Mouse (Mus musculus) hindbrain, embryonic 13.5 days (tissue): Measurements from ENCODE around the gene Fsd1l. TPM values are rescaled to one million over a fixed set of nuclear protein-coding genes. Genes with fewer than 3 reads are reported as not detected.

Experiments
- ATAC-seq: fragments of 200-750 bp; cut with Nextera tagmentation; 2 replicates; pipeline ENCODE4 v1.8.0; 2017; ENCODE audit warnings: moderate TSS enrichment; ENCODE audit not compliant: low FRiP score
- H3K27ac ChIP-seq: fragments of 300-500 bp; sonication (generic); 2 replicates; pipeline ENCODE4 v1.5.1; 2015; ENCODE audit warnings: inconsistent platforms, mild to moderate bottlenecking, moderate library complexity
- H3K27me3 ChIP-seq: fragments of 300-500 bp; sonication (generic); 2 replicates; pipeline ENCODE4 v1.6.1; 2015; ENCODE audit warnings: mild to moderate bottlenecking, inconsistent platforms
- H3K36me3 ChIP-seq: fragments of 300-500 bp; sonication (generic); 2 replicates; pipeline ENCODE4 v1.6.1; 2015; ENCODE audit warnings: mild to moderate bottlenecking, inconsistent platforms
- H3K4me1 ChIP-seq: fragments of 300-500 bp; sonication (generic); replicated peaks from 2 replicates; pipeline ENCODE4 v1.6.1; 2015; ENCODE audit warnings: inconsistent platforms
- H3K4me2 ChIP-seq: fragments of 300-500 bp; sonication (generic); 2 replicates; pipeline ENCODE4 v1.6.1; 2015; ENCODE audit warnings: inconsistent platforms, mild to moderate bottlenecking, moderate library complexity
- H3K4me3 ChIP-seq: fragments of 300-500 bp; sonication (generic); 2 replicates; pipeline ENCODE4 v1.5.1; 2015; ENCODE audit warnings: mild to moderate bottlenecking, inconsistent platforms
- H3K9ac ChIP-seq: fragments of 300-500 bp; sonication (generic); 2 replicates; pipeline ENCODE4 v1.6.1; 2015; ENCODE audit warnings: mild to moderate bottlenecking, inconsistent platforms
- H3K9me3 ChIP-seq: fragments of 300-500 bp; sonication (generic); 2 replicates; pipeline ENCODE4 v1.6.1; 2016; ENCODE audit warnings: inconsistent platforms
- WGBS: fragments of 180-500 bp; shearing (Covaris S2); methylation state at CpG from one replicate; pipeline ENCODE4 v1.1.7; 2015; 5-methylcytosine and 5-hydroxymethylcytosine counted together
- polyA plus RNA-seq: library from polyadenylated mRNA; unstranded; fragments of >200 nt; fragmentation: Nextera tagmentation; extraction: Ambion mirVana; gene quantifications from 2 replicates; pipeline ENCODE4 v1.2.1, GENCODE M21; 2015

Fsd1l gene
- polyA plus RNA-seq, 1 experiment from 2014 or later = 42.0 TPM

DNA sequence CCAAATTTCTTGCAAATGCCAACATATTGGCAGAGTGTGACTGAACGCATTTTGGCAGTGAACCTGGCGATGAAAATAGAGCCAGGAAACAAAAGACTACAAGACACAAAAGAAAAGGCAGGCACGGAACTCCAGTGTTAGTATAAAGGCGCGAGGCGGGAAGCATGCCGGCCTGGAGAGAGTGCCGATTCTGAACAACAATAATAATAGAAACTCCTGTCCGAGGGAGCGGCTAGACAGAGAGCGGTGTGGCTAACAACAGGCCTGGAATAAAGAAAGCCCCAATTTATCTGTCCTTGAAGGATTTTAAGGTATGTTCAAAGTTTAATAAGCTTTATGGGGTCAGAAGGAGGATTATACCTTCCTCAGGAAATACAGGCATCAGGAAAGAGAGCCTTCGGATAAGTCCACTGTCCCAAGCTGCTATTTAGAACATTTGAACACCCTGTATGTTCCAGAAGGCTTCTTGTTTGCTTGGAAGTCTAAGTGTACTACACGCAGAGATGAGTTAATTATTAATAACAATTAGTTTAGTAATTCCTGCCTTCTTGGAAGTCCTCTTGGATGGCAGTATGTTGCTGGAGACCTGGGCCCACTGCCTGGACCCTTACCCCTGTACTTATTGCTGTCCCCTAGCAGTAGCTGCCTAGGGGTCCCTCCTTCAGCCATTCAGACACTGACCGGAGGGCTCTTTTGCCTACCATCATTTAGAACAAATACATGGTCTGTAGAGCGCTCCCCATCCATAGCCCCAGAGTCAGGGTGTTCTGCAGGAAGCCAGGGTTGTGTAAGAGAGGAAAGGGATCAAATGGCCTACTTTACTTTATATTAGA lies 35.0 kb upstream of the Fsd1l start:
- Histone ChIP-seq H3K9ac (no peak overlapping the region), H3K4me3 (no peak overlapping the region), H3K27me3 (no peaks in the 10 kb centered on the region), H3K4me1 (peaks cover 10% of the 10 kb centered on the region; the same call in 1 of the 2 replicates), H3K36me3 (no peaks in the 10 kb centered on the region), H3K9me3 (no peaks in the 10 kb centered on the region), H3K4me2 (no peak overlapping the region), H3K27ac (no peak overlapping the region)
- WGBS = 54% methylated on average over 15 of the region's 15 CpGs
- ATAC-seq = no peak

DNA sequence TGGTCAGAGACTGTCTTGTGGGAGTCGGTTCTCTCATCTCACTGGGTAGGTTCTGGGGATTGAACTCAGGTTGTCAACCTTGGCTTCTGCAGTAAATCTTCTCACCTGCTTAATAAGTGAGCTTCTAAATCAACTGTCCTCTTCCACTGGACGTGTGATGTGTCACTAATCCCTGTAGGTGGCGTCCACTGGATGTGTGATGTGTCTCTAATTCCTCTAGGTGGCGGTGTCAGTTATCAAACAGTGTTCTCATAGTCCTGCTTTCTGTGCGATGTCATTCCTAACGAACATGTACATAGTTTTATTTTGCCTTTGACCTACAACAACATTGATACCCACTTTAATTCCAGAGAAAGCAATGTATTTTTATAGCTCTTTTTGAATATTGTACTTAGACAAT lies 30.8 kb upstream of the Fsd1l start:
- H3K4me3 ChIP-seq = no peak overlapping the region
- H3K9me3 ChIP-seq = no peaks in the 10 kb centered on the region
- H3K36me3 ChIP-seq = no peaks in the 10 kb centered on the region
- no peaks in the 10 kb centered on the region for H3K27me3 ChIP-seq
- no peaks in the 10 kb centered on the region for H3K4me1 ChIP-seq
- WGBS = 51% methylated on average over 6 of the region's 6 CpGs
- H3K4me2 ChIP-seq = no peak overlapping the region
- no peak overlapping the region for H3K9ac ChIP-seq
- H3K27ac ChIP-seq = no peak overlapping the region
- no peak for ATAC-seq

DNA sequence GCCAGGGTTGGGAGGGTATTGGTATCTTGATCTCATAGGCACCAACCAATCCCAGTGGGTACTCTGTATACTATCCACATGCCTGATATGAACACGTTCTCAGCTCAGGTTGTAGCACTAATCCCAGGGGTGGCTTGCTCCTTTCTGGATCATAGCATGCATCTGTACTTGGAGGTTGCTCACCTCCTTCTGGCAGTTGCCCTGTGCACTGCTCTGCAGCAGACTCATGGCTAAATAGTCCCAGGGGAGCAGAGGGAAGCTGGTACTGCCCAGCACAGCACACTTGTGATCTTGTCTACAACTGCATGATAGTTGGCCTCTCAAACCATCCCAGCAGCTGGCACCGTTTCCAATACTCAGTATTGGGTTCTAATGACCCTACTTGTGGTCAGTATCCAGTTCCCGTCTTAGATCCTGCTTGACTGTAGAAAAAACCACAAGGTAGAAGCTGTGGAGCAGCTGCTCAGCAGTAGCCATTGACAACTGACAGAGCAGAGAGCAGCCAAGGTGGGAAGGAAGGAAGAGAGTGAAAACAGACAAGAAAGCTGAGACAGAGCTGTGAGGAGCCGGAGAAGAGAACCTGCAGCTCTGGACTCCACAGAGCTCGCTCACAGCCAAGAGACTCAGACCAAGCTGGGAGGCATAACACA lies 16.6 kb upstream of the Fsd1l start:
- Histone ChIP-seq H3K27me3 (no peaks in the 10 kb centered on the region), H3K4me2 (no peak overlapping the region), H3K9ac (no peak overlapping the region), H3K4me3 (no peak overlapping the region), H3K9me3 (no peaks in the 10 kb centered on the region), H3K27ac (no peak overlapping the region), H3K4me1 (no peaks in the 10 kb centered on the region), H3K36me3 (no peaks in the 10 kb centered on the region)
- no peak for ATAC-seq
- WGBS = 93% methylated on average over 5 of the region's 5 CpGs

GRCm38 (mm10) chr4:53617968-53618367 lies 13.3 kb upstream of the Fsd1l start:
- Histone ChIP-seq H3K4me2 (no peak overlapping the region), H3K27me3 (0 out of 2 replicates have a peak, but pooled peaks cover 4% of the 10 kb centered on the region), H3K36me3 (no peaks in the 10 kb centered on the region), H3K27ac (no peak overlapping the region), H3K4me1 (no peaks in the 10 kb centered on the region), H3K9ac (no peak overlapping the region), H3K9me3 (no peaks in the 10 kb centered on the region), H3K4me3 (no peak overlapping the region)
- no peak for ATAC-seq
- 47% methylated on average over 3 of the region's 3 CpGs for WGBS

GRCm38 (mm10) chr4:53620104-53620503 lies 11.2 kb upstream of the Fsd1l start:
- Histone ChIP-seq H3K9ac (no peak overlapping the region), H3K4me1 (peaks cover 8% of the 10 kb centered on the region), H3K4me3 (no peak overlapping the region), H3K36me3 (no peaks in the 10 kb centered on the region), H3K9me3 (no peaks in the 10 kb centered on the region), H3K27ac (no peak overlapping the region), H3K4me2 (no peak overlapping the region), H3K27me3 (0 out of 2 replicates have a peak, but pooled peaks cover 4% of the 10 kb centered on the region)
- 89% methylated on average over 6 of the region's 6 CpGs for WGBS
- ATAC-seq = no peak

- no peaks in the 10 kb centered on the region for H3K36me3 ChIP-seq
- no peak overlapping the region for H3K4me2 ChIP-seq
- peaks cover 11% of the 10 kb centered on the region for H3K4me1 ChIP-seq
- no peak overlapping the region for H3K27ac ChIP-seq
- H3K4me3 ChIP-seq = no peak overlapping the region
- ATAC-seq = no peak
- no peak overlapping the region for H3K9ac ChIP-seq
- WGBS = 73% methylated on average over 6 of the region's 6 CpGs
- H3K9me3 ChIP-seq = no peaks in the 10 kb centered on the region
- 0 out of 2 replicates have a peak, but pooled peaks cover 4% of the 10 kb centered on the region for H3K27me3 ChIP-seq
Observed at GRCm38 (mm10) chr4:53621084-53621483, 10.2 kb upstream of the Fsd1l start.

DNA sequence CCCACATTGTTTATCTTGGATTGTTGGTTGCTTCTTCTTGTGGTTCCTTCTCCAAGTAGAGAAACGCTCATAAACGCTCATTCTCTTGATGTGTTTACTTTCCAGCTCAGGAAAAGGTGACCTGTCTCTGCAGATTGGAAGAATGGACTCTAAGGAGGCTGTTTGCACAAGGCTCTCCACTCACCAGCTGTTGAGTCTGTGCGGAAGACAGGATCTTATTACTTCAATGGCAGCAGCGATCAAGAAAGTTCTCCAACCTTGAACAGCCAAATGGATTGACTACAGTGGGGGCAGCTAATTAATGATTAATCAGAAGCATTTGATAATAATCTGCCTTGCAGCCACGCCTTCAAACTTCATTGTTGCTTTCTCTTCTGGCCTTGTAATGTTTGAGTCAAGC lies 9.8 kb upstream of the Fsd1l start:
- no peaks in the 10 kb centered on the region for H3K9me3 ChIP-seq
- H3K36me3 ChIP-seq = no peaks in the 10 kb centered on the region
- H3K4me2 ChIP-seq = no peak overlapping the region
- H3K27me3 ChIP-seq = 0 out of 2 replicates have a peak, but pooled peaks cover 4% of the 10 kb centered on the region
- no peak overlapping the region for H3K27ac ChIP-seq
- peaks cover 11% of the 10 kb centered on the region for H3K4me1 ChIP-seq
- no peak overlapping the region for H3K9ac ChIP-seq
- no peak overlapping the region for H3K4me3 ChIP-seq
- WGBS = 75% methylated on average over 5 of the region's 5 CpGs
- no peak for ATAC-seq

GRCm38 (mm10) chr4:53623711-53624110 lies 7.6 kb upstream of the Fsd1l start:
- H3K27me3 ChIP-seq = 0 out of 2 replicates have a peak, but pooled peaks cover 10% of the 10 kb centered on the region
- WGBS = 84% methylated on average over 1 of the region's 1 CpGs
- no peak for ATAC-seq
- no peaks in the 10 kb centered on the region for H3K36me3 ChIP-seq
- H3K27ac ChIP-seq = no peak overlapping the region
- H3K9me3 ChIP-seq = no peaks in the 10 kb centered on the region
- H3K4me3 ChIP-seq = no peak overlapping the region
- H3K9ac ChIP-seq = no peak overlapping the region
- H3K4me1 ChIP-seq = peaks cover 11% of the 10 kb centered on the region
- no peak overlapping the region for H3K4me2 ChIP-seq

DNA sequence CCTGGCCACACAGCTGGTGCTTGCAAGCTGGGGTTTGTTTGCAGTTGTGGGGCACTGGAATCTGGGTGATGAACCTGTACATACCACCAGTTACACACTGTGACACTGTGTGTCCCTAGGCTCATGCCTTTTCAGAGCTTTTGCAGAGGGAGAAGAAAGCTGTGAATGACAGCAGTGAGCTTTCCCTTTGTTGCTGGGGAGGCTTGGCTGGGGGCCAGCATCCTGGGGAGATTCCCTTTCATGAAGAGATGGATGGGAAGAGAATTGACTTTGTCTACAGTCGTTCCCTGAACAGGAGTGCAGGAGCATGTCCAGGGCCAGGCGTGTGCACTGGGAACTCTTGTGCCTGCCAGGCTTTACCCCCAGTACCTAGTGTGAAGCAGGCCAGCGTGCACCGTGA lies 6.5 kb upstream of the Fsd1l start:
- ATAC-seq = peak; percentile 78
- Histone ChIP-seq H3K9me3 (no peaks in the 10 kb centered on the region), H3K27ac (no peak overlapping the region), H3K4me2 (no peak overlapping the region), H3K4me1 (peaks cover 11% of the 10 kb centered on the region), H3K9ac (no peak overlapping the region), H3K27me3 (0 out of 2 replicates have a peak, but pooled peaks cover 16% of the 10 kb centered on the region), H3K4me3 (no peak overlapping the region), H3K36me3 (no peaks in the 10 kb centered on the region)
- WGBS = 22% methylated on average over 4 of the region's 4 CpGs

- no peak overlapping the region for H3K4me3 ChIP-seq
- H3K9me3 ChIP-seq = no peaks in the 10 kb centered on the region
- peak; percentile 4; the same call in 1 of the 2 replicates for ATAC-seq
- H3K36me3 ChIP-seq = no peaks in the 10 kb centered on the region
- H3K4me2 ChIP-seq = no peak overlapping the region
- H3K27me3 ChIP-seq = 0 out of 2 replicates have a peak, but pooled peaks cover 17% of the 10 kb centered on the region
- H3K4me1 ChIP-seq = peaks cover 12% of the 10 kb centered on the region
- H3K27ac ChIP-seq = no peak overlapping the region
- WGBS = 69% methylated on average over 3 of the region's 3 CpGs
- no peak overlapping the region for H3K9ac ChIP-seq
Observed at GRCm38 (mm10) chr4:53625263-53625662, 6.0 kb upstream of the Fsd1l start.

GRCm38 (mm10) chr4:53628924-53629323 lies 2.3 kb upstream of the Fsd1l start:
- H3K27ac ChIP-seq = no peak overlapping the region
- no peak overlapping the region for H3K9ac ChIP-seq
- no peak overlapping the region for H3K4me2 ChIP-seq
- ATAC-seq = no peak
- no peaks in the 10 kb centered on the region for H3K36me3 ChIP-seq
- H3K9me3 ChIP-seq = no peaks in the 10 kb centered on the region
- 60% methylated on average over 4 of the region's 4 CpGs for WGBS
- H3K4me1 ChIP-seq = peaks cover 32% of the 10 kb centered on the region
- H3K27me3 ChIP-seq = 0 out of 2 replicates have a peak, but pooled peaks cover 13% of the 10 kb centered on the region
- H3K4me3 ChIP-seq = no peak overlapping the region

DNA sequence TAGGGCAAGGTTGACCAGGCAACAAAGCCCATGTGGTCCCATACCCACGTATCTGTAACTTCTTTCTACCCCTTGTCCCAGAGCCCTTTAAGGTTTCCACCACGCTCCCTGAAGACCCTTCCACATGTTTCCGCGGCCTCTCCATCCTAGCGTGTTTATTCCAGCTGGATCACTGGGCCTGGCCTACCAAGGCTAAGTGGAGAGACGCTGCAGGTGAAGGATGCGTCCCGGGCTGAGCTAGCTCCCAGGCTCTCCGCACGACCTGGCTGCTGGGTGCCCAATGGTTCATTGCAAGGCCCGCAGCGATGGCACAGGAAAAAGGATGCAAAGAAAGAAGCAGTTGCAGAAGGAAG lies 332 bp upstream of the Fsd1l start:
- Histone ChIP-seq H3K27me3 (0 out of 2 replicates have a peak, but pooled peaks cover 13% of the 10 kb centered on the region), H3K4me1 (peaks cover 39% of the 10 kb centered on the region), H3K27ac (peak overlapping the region; percentile 94), H3K9me3 (no peaks in the 10 kb centered on the region), H3K9ac (peak overlapping the region; percentile 89), H3K4me2 (peak overlapping the region; percentile 55), H3K4me3 (peak overlapping the region; percentile 75), H3K36me3 (no peaks in the 10 kb centered on the region)
- 5% methylated on average over 12 of the region's 12 CpGs for WGBS
- ATAC-seq = peak; percentile 72
